Mouse (Mus musculus): ENCODE data around the gene Chchd6.

Chchd6 gene

DNA sequence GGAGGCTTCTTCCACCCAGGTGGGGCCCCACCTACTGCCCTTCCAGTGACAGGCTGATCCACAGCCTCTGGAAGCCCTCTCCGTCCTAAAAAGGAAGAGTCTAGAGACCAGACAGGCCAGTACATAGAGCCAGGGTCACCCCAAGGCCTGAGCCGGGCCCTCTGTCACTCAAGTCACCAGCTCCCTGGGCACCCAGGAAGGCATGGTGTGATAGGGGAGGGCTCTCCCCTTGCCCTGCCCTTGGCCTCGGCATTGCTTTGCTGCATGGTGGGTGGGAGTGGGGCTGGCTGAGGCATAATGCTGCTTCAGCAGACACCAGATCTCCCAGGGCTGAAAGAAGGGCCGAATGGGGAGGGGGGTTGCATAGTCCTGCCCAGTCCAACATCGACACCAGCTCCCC is 241.4 kb downstream of the Chchd6 start:
- DNase-seq = no peak

- no peak for DNase-seq
Measured at GRCm38 (mm10) chr6:89353101-89353500, 242.4 kb downstream of the Chchd6 start.

DNA sequence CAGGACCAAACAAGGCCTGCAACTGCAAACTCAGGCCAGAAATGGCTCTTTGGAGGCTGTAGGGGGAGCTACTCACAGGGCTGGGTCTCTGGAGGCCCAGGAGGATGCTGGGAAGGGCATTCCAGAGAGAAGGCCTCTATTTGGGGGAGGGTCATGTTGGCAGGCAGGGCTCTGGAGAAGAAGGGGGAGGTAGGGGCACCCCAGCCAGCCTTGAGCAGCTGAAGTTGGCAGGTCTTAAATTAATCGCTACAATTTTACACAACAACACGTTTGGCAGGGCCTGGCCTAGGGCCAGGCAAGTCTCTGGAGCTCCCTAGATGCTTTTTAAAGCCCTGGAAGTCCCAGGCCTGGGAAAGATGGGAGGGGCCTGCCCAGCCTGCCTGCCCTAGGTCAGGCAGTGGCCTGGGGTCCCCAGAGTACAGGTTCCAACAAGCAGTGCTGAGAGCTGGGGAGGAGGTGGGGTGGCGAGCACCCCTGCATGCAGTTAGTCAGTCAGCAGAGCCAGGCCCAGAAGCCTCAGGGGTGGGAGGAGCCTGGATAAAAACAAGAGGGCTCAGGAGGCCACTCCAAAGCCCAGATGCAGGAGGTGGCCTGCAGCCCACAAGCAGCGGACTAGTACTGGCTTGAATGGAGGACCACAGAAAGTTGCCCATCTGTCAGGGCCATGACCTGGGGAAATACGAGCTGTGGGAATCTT is 243.9 kb downstream of the Chchd6 start:
- DNase-seq = no peak

DNA sequence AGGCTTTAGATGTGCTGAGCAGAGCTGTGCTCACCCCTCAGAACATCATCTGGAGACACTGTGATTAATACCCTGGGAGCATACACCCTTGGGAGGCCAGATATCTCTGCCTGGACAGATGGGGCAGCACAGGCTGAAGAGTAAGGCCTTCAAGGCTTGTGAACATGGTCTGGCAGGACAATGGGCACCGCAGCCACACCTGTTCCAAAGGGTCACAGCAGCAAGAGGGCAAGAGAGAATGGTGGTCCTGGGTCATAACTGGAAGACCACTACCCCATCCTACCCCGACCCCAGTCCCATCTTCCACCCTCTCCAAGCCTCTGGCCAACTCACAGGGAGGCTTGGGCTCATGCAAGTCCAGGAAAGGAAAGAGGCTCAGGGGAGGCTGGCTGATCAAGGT is 244.9 kb downstream of the Chchd6 start:
- no peak for DNase-seq

- no peak for DNase-seq
Measured at GRCm38 (mm10) chr6:89350037-89350515, 245.4 kb downstream of the Chchd6 start.

DNA sequence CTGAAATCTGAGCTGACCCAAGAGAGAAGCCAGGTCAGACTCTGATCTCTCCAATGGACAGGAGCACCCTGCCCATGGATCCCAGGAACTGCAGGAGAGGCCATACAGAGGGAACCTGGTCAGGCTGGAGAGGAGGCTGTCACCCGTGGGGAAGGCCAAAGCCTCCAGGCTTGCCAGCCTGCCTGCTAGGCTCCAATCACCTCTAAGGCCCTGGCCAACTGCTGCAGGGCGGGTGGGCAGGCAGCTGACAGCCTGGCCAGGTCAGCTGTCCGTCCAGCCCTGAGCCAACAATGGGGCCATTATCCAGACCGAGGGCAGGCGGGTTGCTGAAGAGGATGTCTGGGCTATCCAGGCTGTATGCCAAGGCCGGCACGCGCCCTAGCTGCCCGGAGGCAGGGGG is 247.1 kb downstream of the Chchd6 start:
- no peak for DNase-seq

DNA sequence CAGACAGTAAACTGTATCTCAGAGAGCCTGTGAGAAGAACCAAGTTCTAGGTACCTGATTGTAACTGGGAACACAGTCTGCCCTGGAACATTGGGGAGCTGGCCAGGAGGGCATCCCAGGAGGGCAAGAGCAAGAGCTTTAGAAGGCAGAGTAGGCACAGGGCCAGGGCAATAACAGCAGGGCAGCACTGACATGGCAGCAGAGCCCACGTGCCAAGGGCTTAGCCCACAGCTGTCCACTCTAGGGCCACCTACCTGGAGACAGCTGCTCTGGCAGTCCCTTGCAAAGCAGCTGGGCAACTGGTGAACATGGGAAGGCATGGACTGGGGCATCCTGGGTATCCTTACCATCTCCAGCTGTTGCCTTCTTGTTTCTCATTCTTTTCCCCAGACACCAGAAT is 247.7 kb downstream of the Chchd6 start:
- DNase-seq = no peak

GRCm38 (mm10) chr6:89345855-89346254 is 249.6 kb downstream of the Chchd6 start:
- no peak for DNase-seq

DNA sequence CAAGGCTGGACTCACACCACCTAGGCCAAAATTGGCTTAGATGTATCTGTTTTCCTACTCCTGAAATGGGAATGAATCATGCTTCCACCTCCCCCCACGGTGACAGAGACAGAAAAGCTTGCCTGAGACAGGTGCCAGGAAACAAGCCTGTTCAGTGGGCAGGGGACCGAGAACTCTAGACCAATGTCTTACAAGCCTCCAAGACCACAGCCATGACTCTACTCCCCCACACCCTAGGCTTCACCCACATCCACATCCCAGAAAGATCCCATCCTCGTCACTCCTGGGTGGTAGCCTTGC is 250.0 kb downstream of the Chchd6 start:
- DNase-seq = no peak

DNA sequence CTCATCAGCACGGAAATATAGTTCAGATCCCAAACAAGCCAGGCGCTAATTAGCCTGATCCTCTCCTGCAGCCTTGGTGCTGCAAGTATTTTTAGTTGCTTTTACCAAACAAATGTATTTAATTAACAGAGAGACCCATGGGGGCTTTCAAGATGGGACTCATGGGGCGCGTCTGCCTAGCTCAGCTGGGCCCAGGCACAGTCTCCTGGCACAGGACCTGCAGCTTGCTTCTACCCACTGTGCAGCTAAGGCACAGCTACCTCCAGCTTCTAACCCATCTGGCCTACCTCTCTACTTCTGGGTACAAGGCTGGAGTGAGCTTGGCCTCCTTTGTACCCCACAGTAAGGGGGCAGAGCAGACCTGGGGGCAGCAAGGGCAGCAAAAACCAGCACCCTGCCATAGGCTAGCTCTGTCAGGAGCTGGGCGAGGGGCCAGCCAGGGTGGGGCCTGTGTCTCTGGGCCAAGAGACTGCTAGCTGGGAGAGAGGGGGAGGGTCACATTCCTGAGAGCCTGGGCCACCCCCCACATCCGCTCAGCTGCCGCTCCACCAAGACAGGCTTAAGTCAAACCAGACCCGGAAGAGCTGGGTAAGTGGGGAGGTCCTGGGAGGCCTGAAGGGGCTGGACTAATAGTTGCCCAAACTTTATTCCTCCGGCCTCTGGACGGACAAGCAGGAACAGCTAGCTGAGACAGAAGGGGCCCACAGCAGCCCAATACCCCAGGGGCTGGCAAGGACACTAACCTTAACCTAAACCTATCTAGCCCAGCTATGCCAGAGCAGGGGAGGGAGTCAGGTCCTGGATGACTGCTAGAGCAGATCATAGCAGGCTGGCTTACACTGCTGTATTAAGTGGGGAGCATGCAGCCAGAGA is 250.6 kb downstream of the Chchd6 start:
- peak; percentile 27 to 40 for DNase-seq

- no peak for DNase-seq
Measured at GRCm38 (mm10) chr6:89341981-89342380, 253.5 kb downstream of the Chchd6 start.

GRCm38 (mm10) chr6:89339447-89339846 is 256.0 kb downstream of the Chchd6 start:
- no peak for DNase-seq

GRCm38 (mm10) chr6:89338733-89339132 is 256.7 kb downstream of the Chchd6 start:
- DNase-seq = no peak

GRCm38 (mm10) chr6:89337574-89337973 is 257.9 kb downstream of the Chchd6 start:
- no peak for DNase-seq

DNA sequence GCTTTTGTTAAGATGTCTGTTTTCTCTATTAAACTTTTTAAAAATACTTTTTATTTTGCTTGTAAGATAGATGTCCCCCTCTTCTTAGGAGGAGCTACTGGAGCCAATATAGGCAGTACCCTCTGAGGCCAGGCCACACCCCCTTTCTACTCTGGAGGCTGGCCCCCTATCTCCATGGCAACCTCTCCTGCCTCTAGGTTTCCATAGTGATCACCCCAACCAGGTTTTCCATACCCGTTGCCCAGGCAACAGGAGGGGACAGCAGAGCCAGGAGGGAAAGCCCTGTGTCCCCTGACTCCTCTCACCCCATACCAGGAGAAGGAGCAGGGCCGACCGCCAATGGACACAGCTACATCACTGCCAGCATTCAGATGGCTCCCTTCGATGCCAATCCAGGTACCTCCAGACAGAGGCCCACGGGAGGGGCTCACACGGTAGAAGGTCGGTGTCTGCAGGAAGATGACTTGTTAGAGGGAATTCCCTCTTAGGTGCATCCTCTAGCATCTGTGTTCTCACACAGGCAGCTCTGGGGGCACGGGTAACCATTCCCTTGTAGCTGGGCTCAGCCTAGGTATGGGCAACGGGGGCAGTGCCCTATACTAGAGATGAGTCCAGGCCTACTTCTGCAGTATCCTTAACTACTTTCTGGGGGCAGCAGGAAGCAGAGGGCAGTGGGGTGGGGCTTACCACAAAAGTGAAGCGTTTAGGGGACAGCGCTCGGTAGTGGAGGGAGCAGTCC is 261.3 kb downstream of the Chchd6 start:
- no peak for DNase-seq

Data from B cell, adult 2 months (primary cell).